Mouse (Mus musculus) inflammation-experienced regulatory T-cells, adult 6 months (primary cell): ENCODE results near the gene Zfp982. TPM values are rescaled to one million over a fixed set of nuclear protein-coding genes. Genes with fewer than 3 reads are reported as not detected.
"Not testable (repeated sequence)": the region's sequence is repeated elsewhere in the genome, so short reads cannot be mapped to it uniquely, and the experiment has no call there.

Experiments
- ATAC-seq: one replicate; pipeline ENCODE4 v1.8.0; 2017
- polyA plus RNA-seq, 3 experiments: library from polyadenylated mRNA; unstranded; fragments of 100-300 nt; shearing (Covaris generic); gene quantifications; one replicate each; pipeline ENCODE4 v1.2.1; 2017

Zfp982 gene
- polyA plus RNA-seq = under 1 TPM in 1 of 3 experiments, not detected in 2; 0.42 TPM

DNA sequence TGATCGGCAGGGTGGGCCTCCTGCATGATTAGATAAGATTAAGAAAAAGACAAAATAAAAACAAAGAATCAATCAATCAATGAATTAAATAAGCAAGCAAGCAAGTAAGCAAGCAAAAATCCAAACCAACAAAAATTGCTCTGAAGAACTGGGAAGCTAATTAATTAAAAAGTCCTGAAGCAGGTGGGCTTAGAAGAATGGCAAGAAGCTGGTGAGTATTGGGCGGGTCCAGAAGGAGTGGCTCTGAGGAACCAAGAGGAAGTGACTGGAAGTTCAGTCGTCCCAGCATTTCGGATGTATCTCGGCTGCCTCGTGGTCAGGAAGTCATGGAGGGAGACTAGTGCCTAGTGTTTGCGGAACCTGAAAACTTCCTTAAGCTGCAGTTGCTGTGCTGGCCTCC is at the start of gene Zfp982:
Gene Zfp982, plus strand, starts transcription at position 301 of the 400 bp plus-strand sequence.
- ATAC-seq = not testable (repeated sequence)

DNA sequence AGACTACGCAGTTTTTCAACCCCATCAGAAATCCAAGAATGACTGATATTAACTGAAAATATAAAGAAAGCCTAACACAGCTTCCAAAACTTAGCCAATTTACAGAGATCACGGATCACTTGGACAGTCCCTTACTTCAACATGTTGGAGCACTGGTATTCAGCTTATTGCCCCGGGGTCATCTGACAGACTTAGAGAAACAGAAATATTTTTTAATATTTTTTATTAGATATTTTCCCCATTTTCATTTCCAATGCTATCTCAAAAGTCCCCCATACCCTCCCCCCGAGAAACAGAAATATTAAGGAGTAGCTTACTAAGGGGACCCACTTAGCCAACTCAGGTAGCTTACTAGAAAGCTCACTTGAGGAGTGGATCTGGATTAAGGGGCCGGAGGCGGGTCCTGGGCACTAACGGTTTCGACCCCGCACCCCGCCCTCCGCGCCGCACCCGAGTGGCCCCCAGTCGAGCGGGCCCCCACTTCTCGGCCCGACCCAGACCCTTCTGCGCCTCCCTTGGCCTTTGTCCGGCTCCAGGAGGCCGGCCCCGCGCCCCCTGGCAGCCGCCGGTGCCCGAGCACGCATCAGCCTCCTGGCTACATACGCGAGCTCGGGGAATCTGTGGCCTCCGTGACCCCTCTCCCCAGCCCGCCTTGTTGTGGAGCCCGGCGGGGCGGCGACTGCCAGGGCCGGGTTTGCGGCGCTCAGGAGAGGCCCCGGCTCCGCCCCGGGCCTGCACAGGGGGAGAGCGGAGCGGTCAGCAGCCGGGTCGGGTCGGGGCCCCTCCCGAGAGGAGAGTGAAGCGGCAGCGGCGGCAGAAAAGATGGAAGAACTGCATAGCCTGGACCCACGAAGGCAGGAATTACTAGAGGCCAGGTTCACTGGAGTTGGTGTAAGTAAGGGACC is 49.3 kb upstream of the Zfp982 start:
- ATAC-seq = not testable (repeated sequence)

DNA sequence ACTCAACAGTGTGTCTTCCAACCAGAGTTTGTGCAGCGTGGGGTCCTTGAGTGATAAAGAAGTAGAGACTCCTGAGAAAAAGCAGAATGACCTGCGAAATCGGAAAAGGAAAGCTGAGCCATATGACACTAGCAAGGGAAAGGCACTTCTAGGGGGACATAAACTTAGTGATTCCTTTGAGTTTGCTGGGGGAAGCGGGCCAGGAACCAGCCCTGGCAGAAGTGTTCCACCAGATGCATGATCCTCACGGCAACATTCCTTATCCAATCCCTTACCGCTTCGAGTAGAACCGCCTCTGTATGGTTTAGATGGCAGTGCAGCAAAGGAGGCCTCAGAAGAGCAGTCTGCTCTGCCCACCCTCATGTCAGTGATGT is 48.7 kb upstream of the Zfp982 start:
- not testable (repeated sequence) for ATAC-seq

DNA sequence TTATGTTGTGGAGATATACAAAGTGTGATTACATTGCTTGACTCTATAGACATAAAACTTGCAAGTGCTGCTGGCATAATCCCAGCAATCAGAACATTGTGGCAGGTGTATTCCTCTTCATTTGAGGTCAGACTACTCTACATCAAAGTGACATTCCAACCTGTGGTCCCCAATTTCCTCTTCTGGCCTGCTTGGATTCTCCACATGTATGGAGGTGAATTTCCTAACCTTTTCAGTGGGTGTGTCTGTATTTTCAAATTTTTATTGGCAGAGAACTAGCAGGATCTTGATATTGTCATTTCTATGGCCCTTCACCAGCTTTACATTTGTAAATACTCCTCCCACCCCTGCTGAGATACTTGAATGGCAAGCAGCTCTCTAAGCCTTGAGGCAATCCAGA is 46.8 kb upstream of the Zfp982 start:
- not testable (repeated sequence) for ATAC-seq

DNA sequence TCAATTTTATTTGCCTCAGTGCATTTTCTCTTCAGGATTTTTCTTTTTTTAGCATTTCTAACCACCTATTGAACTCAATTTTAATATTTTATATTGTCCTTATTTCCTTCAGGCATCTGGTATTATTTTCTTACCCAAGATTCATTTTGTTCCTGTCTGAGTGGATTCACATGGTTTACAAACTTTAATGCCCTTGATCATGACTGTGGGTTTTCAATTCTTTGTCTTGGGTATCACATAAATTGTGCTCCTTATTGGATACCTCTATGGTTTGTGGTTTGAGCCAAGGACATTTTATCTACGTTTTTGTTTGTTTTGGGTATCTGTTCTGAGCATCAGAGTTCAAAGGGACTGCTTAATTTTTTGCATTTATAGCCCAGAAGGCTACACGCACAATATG is 43.9 kb upstream of the Zfp982 start:
- ATAC-seq = no peak

DNA sequence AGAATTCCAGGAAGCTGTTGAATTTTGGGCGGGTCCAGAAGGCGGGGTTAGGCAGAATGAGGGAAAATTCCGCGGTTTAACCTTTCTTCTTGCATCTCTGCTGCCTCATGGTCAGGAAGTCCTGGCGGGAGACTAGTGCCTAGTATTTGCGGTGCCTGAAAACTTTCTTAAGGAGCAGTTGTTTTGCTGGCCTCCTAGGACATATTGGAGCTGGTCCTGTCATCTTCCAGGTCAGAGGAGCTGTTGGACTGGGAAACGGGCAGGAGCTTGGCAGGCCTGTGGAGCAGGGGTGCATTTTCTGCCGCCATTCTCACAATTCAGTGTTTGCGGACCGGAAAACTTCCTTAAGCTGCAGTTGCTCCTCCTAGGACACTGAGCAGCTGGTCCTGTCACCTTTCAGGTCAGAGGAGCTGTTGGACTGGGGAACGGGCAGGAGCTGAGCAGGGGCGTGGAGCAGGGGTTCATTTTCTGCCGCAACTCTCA is 43.1 kb upstream of the Zfp982 start:
- no peak for ATAC-seq

DNA sequence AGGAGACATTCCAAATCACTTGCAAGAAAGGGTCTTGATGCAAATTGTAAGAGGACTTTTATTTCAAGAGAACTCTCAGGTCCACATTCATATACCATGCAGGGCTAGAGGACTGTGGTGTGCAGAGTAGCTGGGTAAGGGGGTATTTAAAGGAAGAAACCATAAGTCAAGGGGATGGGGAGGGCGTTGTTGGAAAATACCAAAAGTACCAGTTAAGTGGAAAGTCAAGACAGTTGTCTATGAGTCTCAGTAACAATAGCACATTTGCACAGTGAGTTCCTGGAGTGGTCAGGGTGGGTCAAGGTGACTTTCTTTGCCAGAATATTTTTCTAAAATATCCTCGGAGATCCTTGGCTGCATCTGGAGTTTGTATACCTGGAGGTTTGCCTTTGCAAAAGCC is 42.2 kb upstream of the Zfp982 start:
- not testable (repeated sequence) for ATAC-seq

DNA sequence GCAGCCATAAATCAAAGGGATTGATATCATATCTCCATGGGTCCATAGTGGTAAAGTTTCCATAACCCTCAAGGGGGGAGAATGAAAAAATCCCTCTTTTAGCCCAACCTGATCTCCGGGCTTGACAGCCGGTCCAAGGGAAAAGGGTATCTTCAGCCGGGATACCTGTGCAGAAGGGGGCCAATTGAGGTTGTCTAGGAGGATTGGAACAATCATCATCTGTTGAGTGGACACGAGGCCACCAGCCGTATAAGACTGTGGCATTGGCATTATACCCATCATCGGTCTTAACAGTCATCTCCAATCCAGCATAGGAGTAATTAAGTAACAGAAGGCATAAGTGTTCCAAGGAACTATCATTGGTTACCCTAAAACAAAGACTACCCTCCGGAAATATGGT is 25.0 kb upstream of the Zfp982 start:
- ATAC-seq = not testable (repeated sequence)

DNA sequence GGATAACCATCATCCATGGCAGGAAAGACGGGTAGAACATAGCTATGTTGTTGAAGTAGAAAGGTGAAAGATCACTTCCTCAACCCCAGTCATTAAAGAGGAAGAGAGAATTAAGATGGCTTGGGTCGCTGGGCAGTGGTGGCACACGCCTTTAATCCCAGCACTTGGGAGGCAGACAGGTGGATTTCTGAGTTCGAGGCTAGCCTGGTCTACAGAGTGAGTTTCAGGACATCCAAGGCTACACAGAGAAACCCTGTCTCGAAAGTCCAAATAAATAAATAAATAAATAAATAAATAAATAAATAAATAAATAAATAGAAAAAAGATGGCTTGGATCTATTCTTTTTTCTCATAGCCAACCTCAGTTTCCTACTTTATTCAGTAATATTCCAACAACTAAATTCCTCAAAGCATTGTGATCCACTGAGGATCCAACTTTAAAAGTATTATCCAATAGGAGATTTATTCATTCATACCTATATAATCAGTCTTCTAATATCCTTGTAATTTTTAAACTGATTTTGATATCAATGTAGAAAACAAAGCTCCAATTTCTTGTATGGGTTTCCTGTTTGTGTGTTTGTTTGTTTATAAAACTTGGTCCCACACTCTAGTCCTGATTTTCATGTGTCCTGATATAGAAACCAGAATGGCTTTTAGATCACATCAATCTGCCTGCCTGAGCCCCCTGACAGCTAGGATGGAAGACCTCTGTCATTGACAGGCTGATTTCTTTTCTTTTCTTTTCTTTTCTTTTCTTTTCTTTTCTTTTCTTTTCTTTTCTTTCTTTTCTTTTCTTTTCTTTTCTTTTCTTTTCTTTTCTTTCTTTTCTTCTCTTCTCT is 6.8 kb downstream of the Zfp982 start:
- ATAC-seq = peak; percentile 21

DNA sequence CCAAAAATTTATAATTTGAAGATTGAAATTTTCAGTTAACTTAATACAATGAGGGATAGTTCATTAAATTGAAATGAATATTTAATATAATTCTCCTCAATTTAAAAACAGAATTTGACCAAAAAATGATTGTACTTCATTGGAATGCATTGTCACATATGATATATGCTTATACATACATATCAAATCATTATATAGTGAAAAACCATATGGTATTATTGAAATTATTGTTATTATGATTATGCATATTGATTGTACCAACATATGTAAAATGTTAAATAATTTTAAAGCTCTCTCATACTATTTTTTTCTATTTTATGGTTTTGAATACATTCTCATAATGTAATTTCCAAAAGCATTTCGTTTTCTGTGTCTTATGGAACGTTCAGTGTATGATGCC is 17.0 kb downstream of the Zfp982 start:
- ATAC-seq = no peak

DNA sequence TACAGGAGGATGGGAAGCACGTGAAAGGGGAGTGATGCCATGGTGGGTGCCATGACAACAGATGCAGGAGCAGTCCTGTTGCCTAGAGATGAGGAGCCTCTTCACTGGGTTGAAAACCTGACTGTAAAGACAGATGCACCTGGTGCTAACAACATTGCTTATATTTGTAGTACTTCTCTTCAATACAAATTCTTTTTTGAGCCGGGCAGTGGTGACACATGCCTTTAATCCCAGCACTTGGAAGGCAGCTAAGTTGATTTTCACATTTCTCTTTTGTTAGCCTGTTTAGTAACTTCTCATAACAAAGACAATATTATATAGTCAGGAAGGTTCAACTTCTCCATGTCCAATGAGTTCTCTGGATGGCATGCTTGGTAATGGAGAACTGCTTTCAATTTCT is 26.8 kb downstream of the Zfp982 start:
- ATAC-seq = no peak

DNA sequence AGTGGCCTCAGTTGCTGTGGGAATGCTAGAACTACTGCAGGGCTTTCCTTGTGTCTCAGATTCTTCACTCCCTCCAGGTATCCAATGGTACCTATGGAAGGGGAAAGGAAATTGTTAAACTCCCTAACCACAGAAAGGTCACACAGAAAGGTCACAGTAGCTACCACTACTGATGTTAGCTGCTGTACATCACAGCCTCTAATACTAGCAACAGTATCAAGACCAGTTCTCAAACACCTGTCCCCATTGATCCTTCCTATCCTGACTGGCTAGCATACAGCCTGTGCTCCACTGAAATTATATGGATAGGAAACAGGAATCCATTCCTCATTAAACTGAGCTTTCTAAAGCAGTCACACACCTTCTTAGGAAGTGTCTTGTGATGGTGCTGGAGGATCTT is 27.9 kb downstream of the Zfp982 start:
- ATAC-seq = no peak

DNA sequence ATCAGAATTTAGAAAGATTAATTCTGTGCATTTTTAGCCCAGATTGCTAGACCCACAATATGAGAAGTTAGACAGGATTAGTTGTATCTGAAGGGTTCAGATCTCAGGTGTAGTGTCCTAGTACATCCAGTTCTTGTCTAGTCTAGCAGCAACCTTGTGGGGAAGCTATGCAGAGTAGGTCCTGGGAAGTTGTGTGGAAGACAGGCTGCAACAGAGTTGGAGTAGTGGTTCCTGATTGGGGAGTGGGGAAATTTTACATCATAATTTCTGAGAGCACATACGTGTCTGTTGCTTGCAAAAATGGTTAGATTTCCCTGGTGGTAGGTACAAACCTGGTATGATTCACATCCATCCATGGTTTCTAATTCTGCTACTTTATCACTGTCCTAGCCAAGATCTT is 32.9 kb downstream of the Zfp982 start:
- no peak for ATAC-seq

DNA sequence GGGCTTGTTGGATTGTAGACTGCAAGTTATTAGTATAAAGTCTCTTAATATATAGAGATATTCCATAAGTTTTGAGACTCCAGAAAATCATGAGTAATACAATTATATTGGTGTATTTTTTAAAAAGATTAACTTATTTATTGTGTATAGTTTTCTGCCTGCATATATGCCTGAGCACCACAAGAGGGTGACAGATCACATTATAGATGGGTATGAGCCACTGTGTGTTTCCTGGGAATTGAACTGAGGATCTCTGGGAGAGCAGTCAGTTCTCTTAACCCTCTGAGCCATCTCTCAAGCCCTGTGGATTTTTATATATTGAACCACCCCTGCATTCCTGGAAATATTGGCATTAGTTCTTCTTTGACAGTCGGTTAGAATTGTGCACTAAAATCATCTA is 38.1 kb downstream of the Zfp982 start:
- ATAC-seq = no peak

DNA sequence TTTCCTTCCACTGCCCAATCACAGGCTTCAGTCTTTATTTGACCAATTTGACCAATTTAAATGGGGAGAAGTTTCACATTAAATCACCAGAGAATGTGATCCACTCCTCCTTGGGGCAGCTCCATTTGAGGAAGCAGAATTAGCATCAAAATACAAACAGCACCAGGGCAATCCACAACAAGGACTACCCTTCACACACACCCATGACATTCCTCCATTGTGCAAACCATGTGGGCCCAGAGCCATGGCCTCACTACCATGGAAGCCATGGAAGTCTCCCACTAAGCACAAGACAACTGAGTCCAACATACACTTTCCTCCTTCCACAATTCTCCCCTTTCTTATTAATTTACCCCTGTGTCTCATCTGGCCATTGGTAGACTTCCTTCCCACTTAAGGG is 43.7 kb downstream of the Zfp982 start:
- not testable (repeated sequence) for ATAC-seq

DNA sequence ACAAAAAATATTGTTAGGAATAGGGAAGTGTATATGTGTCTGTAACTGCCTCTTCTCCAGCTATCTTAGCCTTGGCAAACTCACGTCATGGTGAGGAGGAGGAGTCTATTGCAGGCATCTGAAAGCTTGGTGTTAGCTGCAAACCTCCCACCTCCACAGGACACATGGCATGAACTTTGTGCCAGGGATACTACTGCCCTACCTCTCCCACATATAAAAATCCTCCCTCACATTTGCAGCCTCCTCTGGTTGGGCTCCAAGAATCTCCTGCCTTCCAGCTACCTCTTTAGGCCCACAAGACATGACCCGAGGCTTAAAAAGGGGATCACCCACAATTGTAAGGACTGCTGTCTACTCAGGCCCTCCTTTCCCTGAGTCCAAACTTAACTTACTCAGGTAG is 45.5 kb downstream of the Zfp982 start:
- ATAC-seq = no peak

DNA sequence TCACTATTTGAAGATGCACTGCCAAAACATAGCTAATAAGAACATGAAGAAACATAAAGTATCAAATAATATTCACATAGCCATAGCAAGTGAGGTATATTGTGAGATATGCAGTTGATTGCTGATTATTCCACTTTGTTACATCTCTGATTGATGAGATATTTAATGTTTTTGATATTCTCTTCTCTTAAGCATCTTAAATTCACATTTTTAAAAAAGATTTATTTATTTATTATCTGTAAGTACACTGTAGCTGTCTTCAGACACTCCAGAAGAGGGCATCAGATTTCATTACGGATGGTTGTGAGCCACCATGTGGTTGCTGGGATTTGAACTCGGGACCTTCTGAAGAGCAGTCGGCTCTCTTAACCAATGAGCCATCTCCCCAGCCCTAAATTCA is 47.7 kb downstream of the Zfp982 start, which contains the start of gene Gm16503:
Gene Gm16503, plus strand, starts transcription at position 301 of the 400 bp plus-strand sequence.
- not testable (repeated sequence) for ATAC-seq

DNA sequence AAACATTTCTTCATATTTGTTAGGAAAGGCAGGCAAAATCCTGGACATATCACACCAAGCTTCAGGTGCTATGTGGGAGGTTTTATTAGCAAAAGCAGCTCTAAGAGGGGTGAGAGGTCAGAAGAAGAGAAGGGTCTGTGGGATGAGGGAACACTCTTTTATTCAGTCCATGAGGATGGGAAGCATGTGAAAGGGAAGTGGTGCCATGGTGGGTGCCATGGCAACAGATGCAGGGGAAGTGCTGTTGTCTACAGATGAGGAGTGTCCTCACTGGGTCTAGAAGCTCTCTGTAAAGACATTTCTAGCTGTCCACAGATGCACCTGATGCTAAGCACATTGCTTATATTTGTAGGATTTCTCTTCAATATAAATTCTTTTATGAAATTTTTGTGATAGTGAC is 48.9 kb downstream of the Zfp982 start:
- no peak for ATAC-seq

DNA sequence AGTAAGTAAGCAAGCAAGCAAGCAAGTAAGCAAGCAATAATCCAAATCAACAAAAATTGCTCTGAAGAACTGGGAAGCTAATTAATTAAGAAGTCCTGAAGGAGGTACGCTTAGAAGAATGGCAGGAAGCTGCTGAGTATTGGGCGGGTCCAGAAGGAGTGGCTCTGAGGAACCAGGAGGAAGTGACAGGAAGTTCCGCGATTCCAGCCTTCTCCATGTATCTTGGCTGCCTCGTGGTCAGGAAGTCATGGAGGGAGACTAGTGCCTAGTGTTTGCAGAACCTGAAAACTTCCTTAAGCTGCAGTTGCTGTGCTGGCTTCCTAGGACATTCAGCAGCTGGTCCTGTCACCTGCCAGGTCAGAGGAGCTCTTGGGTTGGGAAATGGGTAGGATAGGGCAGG is 60.9 kb downstream of the Zfp982 start, which contains the start of gene Zfp985:
Gene Zfp985, plus strand, starts transcription at position 207 of the 400 bp plus-strand sequence.
- ATAC-seq = not testable (repeated sequence)

DNA sequence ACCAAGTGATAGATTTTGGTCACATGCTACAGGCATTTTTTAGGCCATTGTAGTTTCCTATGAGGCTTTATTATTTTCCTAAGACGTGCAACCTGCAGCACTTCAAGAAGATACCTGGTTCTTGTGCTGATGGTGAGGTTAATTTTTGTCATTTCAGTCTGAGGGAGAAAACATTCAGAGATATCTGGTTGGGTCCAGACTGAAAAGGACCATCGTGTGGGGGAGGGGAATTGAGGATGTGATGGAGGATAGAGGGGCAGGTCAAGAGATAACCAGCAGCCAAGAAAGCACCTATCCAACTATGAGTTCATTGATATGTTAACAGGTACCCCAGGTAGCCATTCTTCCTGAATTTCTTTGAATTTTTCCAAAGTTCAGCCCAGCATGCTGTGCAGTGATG is 62.1 kb downstream of the Zfp982 start:
- not testable (repeated sequence) for ATAC-seq

DNA sequence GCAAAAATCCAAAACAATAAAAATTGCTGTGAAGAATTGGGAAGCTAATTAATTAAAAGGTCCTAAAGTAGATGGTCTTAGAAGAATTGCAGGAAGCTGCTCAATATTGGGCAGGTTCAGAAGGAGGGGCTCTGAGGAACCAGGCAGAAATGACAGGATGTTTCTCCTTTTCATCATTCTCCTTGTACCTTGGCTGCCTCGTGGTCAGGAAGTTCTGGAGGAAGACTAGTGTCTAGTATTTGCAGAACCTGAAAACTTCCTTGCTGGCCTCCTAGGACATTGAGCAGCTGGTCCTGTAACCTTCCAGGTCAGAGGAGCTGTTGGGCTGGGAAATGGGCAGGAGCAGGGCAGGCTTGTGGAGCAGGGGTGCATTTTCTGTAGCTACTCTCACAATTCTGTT is 64.7 kb downstream of the Zfp982 start:
- ATAC-seq = not testable (repeated sequence)

DNA sequence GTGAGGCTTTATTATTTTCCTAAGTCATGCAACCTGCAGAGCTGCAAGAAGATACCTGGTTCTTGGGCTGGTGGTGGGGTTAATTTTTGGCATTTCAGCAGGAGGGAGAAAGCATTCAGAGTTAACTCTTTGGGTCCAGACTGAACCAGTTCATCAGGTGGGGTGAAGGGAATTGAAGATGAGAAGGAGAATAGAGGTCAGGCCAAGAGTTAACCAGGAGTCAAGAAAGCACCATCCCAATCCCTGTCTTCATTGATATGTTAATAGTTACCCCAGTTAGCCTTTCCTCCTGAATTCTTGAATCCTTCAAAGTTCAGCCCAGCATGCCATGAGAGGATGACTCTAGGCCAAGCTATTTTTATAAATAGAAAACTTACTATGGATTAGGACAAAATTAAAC is 65.8 kb downstream of the Zfp982 start:
- ATAC-seq = not testable (repeated sequence)

DNA sequence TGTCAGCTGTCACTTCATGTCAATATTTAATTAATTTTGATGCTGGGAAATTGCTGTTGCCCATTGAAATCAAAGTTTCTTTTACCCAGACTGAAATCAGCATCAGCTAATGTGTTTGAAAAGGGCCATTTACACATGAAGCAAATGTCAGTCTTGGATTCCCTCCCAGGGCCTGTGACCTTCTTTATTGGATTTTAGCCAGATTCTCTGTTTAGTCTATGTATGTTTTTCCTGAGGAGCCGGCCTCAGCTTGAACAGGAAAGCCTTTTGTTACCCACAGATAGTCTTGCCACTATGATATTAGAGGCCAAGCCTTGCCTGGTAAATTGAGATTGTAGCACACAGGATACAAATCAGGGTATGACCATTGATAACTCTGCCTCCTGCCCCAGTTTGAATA is 66.9 kb downstream of the Zfp982 start:
- ATAC-seq = not testable (repeated sequence)
